Mouse (Mus musculus): ENCODE data around the gene Slc6a13. TPM values are rescaled to one million over a fixed set of nuclear protein-coding genes. Genes with fewer than 3 reads are reported as not detected.

Slc6a13 gene
- polyA plus RNA-seq, 1 experiment, result 25.4 TPM

DNA sequence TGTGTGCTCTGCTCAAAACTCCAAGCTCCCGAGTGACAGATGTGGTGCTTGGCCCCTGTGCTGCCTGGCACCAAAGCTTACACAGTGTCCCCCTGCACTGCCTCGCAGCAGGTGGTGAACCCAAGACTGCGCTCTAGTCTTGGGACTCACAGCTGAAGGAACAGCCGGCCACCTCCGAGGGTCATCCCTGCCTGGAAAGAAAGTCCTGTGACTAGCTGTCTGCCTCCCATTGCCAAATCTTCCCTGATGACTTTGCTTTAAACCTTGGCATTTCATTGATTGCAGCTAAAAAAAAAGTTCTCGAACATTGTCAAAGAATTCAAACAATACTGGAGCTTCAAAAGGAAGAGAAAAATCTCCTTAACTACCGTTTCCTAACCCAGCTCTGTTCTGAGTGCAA lies 710 bp upstream of the Slc6a13 start:
- TF ChIP-seq CTCF (IDR thresholded peaks at IDR 0.05; ENCODE audit: borderline replicate concordance, extremely low read depth, insufficient read depth, insufficient read length) (no peak), POLR2A (IDR thresholded peaks at IDR 0.05; ENCODE audit: borderline replicate concordance, extremely low read depth, insufficient read depth, insufficient read length, poor library complexity, severe bottlenecking) (no peak)
- DNase-seq (ENCODE audit: low read depth), result no peak

DNA sequence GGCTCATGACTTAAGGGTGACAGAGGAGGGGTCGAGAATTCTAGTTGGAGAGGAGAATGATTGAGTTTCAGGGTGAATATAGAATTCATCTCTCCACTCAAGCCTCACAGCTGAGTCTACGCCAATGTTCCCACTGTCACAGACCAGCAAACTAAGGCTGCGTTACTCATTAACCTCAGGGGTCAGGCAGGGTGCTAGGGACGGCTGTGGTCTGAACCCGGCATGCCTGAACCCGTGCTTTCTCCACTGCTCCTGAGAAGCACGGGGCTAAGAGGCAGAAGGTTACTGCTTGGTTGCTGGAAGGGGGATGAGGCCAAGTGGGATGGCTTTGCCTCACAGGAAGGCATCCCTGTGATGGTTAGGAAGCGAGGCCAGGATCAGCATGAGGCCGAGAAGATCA lies 477 bp downstream of the Slc6a13 start:
- TF ChIP-seq POLR2A (IDR thresholded peaks at IDR 0.05; ENCODE audit: borderline replicate concordance, extremely low read depth, insufficient read depth, insufficient read length, poor library complexity, severe bottlenecking) (no peak), CTCF (IDR thresholded peaks at IDR 0.05; ENCODE audit: borderline replicate concordance, extremely low read depth, insufficient read depth, insufficient read length) (no peak)
- no peak for DNase-seq (ENCODE audit: low read depth)

DNA sequence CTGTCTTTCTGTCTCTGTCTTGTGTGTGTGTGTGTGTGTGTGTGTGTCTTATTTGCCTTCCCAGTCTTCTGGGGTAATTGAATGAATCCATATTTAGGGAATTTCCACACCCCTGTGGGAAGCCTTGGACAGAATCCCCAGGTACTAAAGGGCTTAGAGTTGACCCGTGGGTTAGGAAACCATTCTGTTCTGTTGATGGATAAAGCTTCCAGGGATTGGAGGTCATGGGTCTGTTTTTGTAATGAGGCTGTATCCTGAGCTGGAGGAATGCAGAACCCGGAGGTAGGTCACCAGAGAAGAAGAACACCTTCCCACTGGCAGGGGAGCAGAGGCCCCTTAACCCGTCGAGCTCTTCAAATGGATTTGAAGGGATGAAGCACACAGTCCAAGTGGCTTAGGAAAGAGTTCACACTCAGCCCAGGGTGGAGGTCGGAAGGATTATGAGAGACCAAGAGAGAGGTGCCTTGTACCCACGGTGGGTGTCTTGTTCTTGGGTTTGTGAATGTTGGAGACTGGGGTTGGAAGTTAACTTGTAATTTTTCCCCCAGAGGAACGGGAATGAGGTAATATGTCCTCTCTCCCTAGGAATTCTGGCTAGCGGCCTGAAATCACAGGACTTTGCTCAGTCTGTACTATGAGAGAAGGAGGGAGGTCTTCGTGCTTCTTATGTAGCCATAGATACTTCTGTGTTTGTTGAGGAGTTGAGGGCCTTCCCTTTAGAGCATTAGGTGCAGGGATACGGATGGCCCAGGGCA lies 3.6 kb downstream of the Slc6a13 start:
- DNase-seq (ENCODE audit: low read depth), result no peak
- TF ChIP-seq POLR2A (IDR thresholded peaks at IDR 0.05; ENCODE audit: borderline replicate concordance, extremely low read depth, insufficient read depth, insufficient read length, poor library complexity, severe bottlenecking) (no peak), CTCF (IDR thresholded peaks at IDR 0.05; ENCODE audit: borderline replicate concordance, extremely low read depth, insufficient read depth, insufficient read length) (no peak)

DNA sequence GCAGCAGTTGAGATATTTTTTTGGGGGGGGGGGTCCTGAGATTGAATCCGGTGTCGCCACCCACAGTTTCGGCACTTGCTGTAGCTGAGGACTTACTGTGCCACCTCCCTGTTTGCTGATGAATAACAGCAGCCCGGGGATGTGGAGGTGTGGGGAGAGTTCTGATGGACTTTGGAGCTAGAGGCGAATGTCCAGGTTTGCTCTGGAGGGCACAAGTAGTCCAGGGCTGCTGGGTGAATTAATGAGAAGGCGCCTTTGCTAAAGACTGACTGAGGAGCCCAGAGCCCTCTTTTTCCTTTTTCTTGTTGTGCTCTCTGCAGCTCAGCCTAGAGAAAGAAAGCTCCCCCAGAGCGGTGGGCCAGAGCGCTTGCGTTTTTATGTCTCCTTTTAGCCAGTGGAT lies 4.6 kb downstream of the Slc6a13 start:
- DNase-seq (ENCODE audit: low read depth), result no peak
- TF ChIP-seq CTCF (IDR thresholded peaks at IDR 0.05; ENCODE audit: borderline replicate concordance, extremely low read depth, insufficient read depth, insufficient read length), result no peak
- TF ChIP-seq POLR2A (IDR thresholded peaks at IDR 0.05; ENCODE audit: borderline replicate concordance, extremely low read depth, insufficient read depth, insufficient read length, poor library complexity, severe bottlenecking), result no peak

DNA sequence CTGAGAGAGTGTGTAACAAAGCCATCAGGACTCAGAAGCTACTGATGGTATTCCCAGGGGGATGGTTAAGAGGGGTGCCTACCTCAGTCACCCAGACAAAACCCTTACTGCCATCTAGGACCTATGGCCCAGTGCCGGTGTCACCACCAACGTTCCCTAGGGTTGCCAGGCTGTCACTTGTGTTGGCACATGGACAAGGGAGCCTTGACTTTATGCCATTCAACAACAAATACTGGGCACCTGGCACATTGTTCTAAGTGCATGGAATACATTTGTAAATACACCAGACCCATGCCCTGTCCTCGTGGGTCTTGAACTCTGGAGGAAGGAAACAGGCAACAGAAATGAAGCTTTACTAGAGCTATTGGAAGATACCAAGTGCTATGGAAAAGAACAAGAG lies 5.5 kb downstream of the Slc6a13 start:
- TF ChIP-seq CTCF (IDR thresholded peaks at IDR 0.05; ENCODE audit: borderline replicate concordance, extremely low read depth, insufficient read depth, insufficient read length), result no peak
- no peak for TF ChIP-seq POLR2A (IDR thresholded peaks at IDR 0.05; ENCODE audit: borderline replicate concordance, extremely low read depth, insufficient read depth, insufficient read length, poor library complexity, severe bottlenecking)
- no peak for DNase-seq (ENCODE audit: low read depth)

DNA sequence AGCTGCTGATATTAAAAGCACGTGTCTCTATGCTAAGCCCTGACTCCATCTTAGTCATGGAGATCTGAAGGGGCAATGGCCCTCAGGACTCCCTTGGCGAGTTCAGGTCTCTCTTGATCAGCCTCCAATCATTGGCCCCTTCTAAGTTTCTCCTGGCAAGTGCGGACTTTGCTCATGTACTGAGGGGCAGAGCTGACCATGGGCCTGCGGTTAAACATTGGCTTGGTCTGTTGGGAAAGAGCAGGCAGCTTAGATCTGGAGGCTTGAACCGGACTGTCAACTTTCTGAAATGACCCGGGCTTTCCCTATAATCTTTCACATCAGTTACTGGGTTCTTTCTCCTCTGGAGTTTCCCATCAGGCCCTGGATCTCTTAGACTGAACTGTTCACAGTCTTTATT lies 11.0 kb downstream of the Slc6a13 start:
- TF ChIP-seq CTCF (IDR thresholded peaks at IDR 0.05; ENCODE audit: borderline replicate concordance, extremely low read depth, insufficient read depth, insufficient read length), result no peak
- no peak for TF ChIP-seq POLR2A (IDR thresholded peaks at IDR 0.05; ENCODE audit: borderline replicate concordance, extremely low read depth, insufficient read depth, insufficient read length, poor library complexity, severe bottlenecking)
- DNase-seq (ENCODE audit: low read depth), result no peak

DNA sequence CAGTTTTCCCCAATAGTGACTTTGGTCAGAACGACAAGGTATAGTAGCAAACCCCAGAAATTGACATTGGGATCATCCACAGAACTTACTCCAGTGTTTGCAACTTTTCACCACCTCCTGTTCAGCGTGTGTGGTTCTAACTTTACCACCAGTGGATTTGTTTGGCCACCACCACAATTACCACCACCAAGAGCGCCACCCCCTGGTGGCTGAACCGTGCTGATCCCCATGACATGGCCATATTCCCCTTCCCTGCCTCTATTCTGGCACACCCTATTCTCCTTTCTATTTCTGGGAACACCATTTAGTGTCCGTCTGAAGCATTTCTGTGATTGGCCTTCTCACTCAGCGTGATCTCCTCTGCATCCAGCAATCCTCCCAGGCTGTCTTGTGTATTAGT lies 19.1 kb downstream of the Slc6a13 start:
- no peak for DNase-seq (ENCODE audit: low read depth)
- TF ChIP-seq CTCF (IDR thresholded peaks at IDR 0.05; ENCODE audit: borderline replicate concordance, extremely low read depth, insufficient read depth, insufficient read length) (no peak), POLR2A (IDR thresholded peaks at IDR 0.05; ENCODE audit: borderline replicate concordance, extremely low read depth, insufficient read depth, insufficient read length, poor library complexity, severe bottlenecking) (no peak)

DNA sequence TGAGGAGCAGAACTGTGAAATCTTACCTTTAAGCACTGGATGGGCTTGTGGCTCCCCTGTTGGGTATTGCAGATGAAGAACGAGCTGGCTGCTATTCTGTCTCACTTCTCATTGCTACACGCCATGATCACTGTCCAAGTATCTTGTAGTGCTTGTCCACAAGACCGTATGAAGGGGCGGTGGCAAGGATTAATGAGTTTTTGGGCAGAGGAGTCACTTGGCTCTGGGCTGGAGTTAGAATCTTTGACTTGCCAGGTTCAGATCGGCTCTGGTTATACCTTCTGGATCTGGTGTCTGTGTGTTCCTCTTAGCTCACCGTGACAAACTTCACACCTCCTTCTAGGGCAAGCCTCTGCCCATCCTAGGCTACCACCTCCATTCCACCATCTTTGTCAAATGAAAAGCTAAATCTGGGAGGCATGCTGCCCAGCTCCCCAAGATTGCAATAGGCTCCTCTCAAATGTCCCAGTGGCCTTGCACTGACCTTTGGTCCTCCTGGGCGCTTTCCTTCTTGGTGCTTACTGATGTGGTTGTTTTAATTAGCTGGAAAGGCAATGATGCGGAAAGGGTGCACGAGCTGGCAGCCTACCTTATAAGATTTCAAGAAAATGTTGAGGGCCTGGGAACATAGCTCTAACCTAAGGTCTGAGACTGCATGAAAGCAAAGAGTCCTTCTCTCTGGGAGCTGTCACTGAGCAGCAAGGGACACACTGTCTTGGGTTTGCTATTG lies 22.5 kb downstream of the Slc6a13 start:
- no peak for DNase-seq (ENCODE audit: low read depth)
- TF ChIP-seq POLR2A (IDR thresholded peaks at IDR 0.05; ENCODE audit: borderline replicate concordance, extremely low read depth, insufficient read depth, insufficient read length, poor library complexity, severe bottlenecking), result no peak
- TF ChIP-seq CTCF (IDR thresholded peaks at IDR 0.05; ENCODE audit: borderline replicate concordance, extremely low read depth, insufficient read depth, insufficient read length), result no peak

DNA sequence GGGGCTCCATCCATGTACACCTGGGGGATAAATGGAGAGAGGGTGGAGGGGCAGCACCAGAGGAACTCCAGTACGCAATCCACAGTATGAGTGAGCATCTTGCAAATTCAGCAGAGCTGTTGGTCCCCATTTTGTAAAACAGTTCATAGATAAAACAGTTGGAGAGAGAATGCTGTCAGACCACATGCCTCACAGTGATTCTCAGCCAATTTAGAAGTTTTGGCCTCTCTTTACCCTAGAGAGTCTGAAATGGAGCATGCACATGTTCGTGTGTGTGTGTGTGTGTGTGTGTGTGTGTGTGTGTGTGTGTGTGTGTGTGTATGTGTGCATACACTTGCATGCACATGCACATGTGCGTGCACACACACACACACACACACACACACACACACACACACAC lies 25.3 kb downstream of the Slc6a13 start:
- TF ChIP-seq POLR2A (IDR thresholded peaks at IDR 0.05; ENCODE audit: borderline replicate concordance, extremely low read depth, insufficient read depth, insufficient read length, poor library complexity, severe bottlenecking) (no peak), CTCF (IDR thresholded peaks at IDR 0.05; ENCODE audit: borderline replicate concordance, extremely low read depth, insufficient read depth, insufficient read length) (no peak)
- DNase-seq (ENCODE audit: low read depth), result peak; percentile 41

DNA sequence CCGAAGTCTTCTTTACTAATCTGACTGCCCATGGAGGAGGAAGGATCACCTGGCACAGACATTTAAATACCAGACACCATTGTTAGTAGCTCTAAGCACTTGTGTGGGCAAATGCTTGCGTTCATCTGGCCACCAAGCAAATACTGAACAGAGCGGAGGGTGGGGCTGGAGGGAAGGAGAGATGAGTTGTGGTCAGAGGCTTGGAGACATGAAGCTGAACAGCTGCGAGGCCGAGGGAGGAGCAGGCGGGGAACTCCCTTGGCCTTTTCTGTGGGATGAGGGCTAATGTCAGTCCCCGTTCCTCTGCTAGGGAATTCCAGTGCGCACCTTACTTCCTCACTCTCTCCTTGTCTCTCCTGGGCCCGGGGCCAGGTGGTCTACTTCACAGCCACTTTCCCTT lies 25.7 kb downstream of the Slc6a13 start:
- no peak for DNase-seq (ENCODE audit: low read depth)
- TF ChIP-seq POLR2A (IDR thresholded peaks at IDR 0.05; ENCODE audit: borderline replicate concordance, extremely low read depth, insufficient read depth, insufficient read length, poor library complexity, severe bottlenecking), result no peak
- TF ChIP-seq CTCF (IDR thresholded peaks at IDR 0.05; ENCODE audit: borderline replicate concordance, extremely low read depth, insufficient read depth, insufficient read length), result no peak

DNA sequence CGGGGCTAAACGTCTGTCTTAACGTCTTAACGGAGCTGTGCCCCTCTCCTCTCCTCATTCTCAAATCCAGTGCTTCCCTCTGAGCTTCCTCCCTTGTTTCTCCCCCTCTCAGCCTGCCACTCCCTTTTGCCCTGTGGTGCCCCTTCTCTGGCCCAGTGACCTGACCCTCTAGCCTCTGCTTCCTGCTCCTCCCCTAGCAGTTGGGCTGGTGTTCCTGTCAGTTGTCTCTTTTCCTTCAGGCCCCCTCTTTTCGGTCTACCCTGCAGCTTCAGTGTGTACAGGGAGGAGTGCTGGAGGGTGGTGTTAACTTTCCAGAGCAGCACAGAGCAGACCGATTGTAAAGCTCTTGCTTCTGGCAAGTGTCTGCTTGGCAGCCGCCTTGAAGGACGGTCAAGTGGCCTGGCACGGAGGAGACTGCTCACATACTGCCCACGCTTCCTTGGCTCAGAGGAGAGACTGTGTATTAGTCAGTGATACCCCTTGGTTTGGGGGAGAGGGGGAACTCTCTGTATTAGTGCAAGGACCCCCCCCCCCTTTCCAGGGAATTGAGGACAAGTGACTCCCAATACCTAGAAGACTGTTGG lies 26.6 kb downstream of the Slc6a13 start:
- DNase-seq (ENCODE audit: low read depth), result no peak
- no peak for TF ChIP-seq POLR2A (IDR thresholded peaks at IDR 0.05; ENCODE audit: borderline replicate concordance, extremely low read depth, insufficient read depth, insufficient read length, poor library complexity, severe bottlenecking)
- no peak for TF ChIP-seq CTCF (IDR thresholded peaks at IDR 0.05; ENCODE audit: borderline replicate concordance, extremely low read depth, insufficient read depth, insufficient read length)

All from brain, embryonic 14.5 days (tissue).